Comparison of ENCODE assay signal across 14 mouse cellular contexts in the genomic region with DNA sequence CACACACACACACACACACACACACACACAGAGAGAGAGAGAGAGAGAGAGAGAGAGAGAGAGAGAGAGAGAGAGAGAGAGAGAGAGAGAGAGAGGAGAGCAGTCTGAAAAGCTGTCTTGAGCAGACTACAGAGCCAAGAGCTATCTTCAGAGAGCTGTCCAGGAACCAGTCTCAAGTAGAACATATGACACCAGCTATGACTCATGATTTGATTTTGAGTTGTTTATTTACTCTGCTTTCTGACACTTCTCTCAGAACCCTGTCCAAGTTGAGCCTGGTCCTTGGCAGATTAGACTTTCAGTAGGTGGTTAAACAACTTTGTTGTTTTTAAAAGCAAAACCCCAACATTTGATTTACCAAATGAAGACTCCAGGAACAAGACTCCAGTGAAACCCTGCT.
"Had no signal": no experiment of that assay in that cellular context is flagged by ENCODE, and none has a peak within 500 bp of the region (broad histone marks: within the 10 kb centered on the region; RNA-seq: fewer than 3 reads in every experiment).

No protein-coding gene starts in this region.

- H3K36me3 ChIP-seq: limb, embryonic 13.5 days; midbrain, embryonic 13.5 days; neural tube, embryonic 15.5 days had no signal

- H3K27ac ChIP-seq: kidney, postnatal 0 days; limb, embryonic 13.5 days; midbrain, embryonic 13.5 days; neural tube, embryonic 15.5 days had no signal

- H3K4me1 ChIP-seq: limb, embryonic 13.5 days; midbrain, embryonic 13.5 days; neural tube, embryonic 15.5 days had no signal

- ATAC-seq: midbrain, embryonic 13.5 days had no signal

- H3K4me3 ChIP-seq: limb, embryonic 13.5 days; midbrain, embryonic 13.5 days; neural tube, embryonic 15.5 days had no signal

- H3K4me2 ChIP-seq: limb, embryonic 13.5 days; liver, embryonic 11.5 days; midbrain, embryonic 13.5 days; neural tube, embryonic 15.5 days had no signal

- H3K27me3 ChIP-seq: limb, embryonic 13.5 days; midbrain, embryonic 13.5 days; neural tube, embryonic 15.5 days had no signal

- H3K9ac ChIP-seq: limb, embryonic 13.5 days; midbrain, embryonic 13.5 days; neural tube, embryonic 15.5 days had no signal

- DNase-seq: kidney, adult 11 months; kidney, adult 9 months; kidney, postnatal 36 days; layer of hippocampus, adult 9-11 months; layer of hippocampus, postnatal 36 days; left cerebral cortex, postnatal 4 days; right cerebral cortex, adult 18-20 months; right cerebral cortex, postnatal 25 days; thymus, postnatal 36 days had no signal

- H3K9me3 ChIP-seq: limb, embryonic 13.5 days; midbrain, embryonic 13.5 days; neural tube, embryonic 15.5 days had no signal
